Mouse (Mus musculus): Measurements from ENCODE around the gene Ubap1l. TPM values are rescaled to one million over a fixed set of nuclear protein-coding genes. Genes with fewer than 3 reads are reported as not detected.

Ubap1l gene
- not detected in 2 replicates for polyA plus RNA-seq (2012; ENCODE audit: insufficient read depth, insufficient read length, missing spikeins)

DNA sequence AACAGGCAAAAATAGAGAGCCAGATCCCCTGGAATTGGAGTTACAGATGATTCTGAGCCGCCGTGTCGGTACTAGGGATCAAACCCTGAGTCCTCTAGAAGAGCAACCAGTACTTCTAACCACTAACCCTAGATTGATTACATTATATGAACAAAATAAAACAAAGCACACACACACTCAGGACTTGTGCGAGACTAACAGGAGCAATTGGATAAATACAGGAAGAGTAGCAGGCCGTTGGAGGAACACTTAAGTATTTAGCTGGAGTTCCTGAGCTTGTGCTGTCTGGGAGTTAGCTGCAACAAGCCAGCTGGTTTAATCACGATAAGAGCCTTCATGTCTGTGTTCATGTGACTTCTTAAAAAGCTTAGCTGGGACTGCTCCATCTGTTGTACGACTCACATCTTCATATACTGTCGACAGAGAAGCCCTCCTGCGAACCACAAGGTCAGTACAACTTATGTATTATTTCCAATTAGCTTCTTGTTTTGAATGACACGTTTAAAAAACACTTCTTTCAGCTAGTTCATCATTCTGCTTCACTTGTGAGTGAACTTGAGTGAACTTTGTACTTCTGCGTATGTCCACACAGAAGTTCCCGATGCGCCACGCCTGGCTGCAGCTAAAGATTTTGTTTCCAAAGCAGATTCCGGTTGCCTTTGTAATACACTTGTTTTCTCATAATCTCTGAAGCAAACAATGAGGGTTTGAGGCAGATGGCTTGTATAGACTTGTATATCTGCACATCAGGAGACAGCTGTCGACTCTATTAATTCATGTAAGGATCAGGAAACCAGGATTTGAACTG lies at the start of gene Ubap1l:
TSS of gene Ubap1l (plus strand) at position 401 of the 808 bp plus-strand sequence.
- Histone ChIP-seq H3K4me3 (ENCODE audit: insufficient read depth, low read length) (no peak within 1 kb of the TSS), H3K4me1 (ENCODE audit: control insufficient read depth, insufficient read depth, low read length) (peaks cover 39% of the 10 kb centered on the region), H3K27ac (ENCODE audit: insufficient read depth, low read depth, low read length) (no peak within 1 kb of the TSS)
- TF ChIP-seq POLR2A (IDR thresholded peaks at IDR 0.05; ENCODE audit: borderline replicate concordance, low read depth, low read length) (no peak), CTCF (IDR thresholded peaks at IDR 0.05; ENCODE audit: low read depth, low read length) (no peak)

DNA sequence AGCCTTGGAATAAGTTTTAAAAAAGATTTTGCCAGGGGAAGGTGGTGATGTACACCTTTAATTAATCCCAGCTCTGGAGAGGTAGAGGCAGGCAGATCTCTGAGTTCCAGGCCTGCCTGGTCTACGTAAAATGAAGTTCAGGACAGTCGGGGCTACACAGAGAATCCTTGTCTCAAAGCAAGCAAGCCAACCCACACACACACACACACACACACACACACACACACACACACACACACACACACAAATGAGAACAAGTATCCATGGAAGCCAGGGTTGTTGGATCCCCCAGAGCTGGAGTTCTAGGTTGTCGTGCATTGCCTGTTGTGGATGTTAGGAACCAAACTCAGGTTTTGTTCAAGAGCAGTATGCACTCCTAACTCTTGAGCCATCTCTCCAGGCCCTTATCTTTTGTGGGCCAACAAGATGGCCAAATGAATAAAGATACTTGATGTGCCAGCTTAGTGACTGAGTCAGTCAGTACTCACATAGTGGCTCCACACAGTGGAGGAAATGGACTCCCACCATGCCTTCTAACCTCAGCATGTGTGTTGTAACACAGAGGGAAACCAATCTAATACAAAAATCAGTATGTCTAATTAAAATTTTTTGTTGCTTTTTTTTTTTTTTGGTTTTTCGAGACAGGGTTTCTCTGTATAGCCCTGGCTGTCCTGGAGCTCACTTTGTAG lies 48.0 kb upstream of the Ubap1l start:
- H3K27ac ChIP-seq (ENCODE audit: insufficient read depth, low read depth, low read length), result no peak overlapping the region
- no peak overlapping the region for H3K4me3 ChIP-seq (ENCODE audit: insufficient read depth, low read length)

DNA sequence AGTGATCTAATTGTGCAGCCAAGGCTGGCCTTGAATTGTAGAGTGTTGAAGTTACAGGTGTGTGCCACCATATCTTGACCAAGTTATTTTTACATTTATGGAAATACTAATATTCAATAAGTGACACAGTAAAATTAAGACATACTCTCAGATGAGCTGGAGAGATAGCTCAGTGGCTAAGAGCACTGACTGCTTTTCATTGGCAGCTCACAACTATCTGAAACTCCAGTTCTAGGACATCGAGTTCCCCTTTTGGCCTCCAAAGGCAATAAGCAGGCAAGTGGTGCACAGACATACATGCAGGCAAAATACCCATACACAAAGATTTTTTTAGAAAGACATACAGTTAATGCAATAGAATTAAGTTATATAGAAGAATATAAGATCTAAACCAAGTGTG lies 47.0 kb upstream of the Ubap1l start:
- TF ChIP-seq CTCF (IDR thresholded peaks at IDR 0.05; ENCODE audit: low read depth, low read length) (no peak), POLR2A (IDR thresholded peaks at IDR 0.05; ENCODE audit: borderline replicate concordance, low read depth, low read length) (no peak)
- Histone ChIP-seq H3K27ac (ENCODE audit: insufficient read depth, low read depth, low read length) (no peak overlapping the region), H3K4me3 (ENCODE audit: insufficient read depth, low read length) (no peak overlapping the region), H3K4me1 (ENCODE audit: control insufficient read depth, insufficient read depth, low read length) (peaks cover 9% of the 10 kb centered on the region)

More for the DNA sequence above, 48.0 kb upstream of the Ubap1l start:
- H3K4me1 ChIP-seq (ENCODE audit: control insufficient read depth, insufficient read depth, low read length), result peaks cover 9% of the 10 kb centered on the region
- TF ChIP-seq CTCF (IDR thresholded peaks at IDR 0.05; ENCODE audit: low read depth, low read length) (no peak), POLR2A (IDR thresholded peaks at IDR 0.05; ENCODE audit: borderline replicate concordance, low read depth, low read length) (no peak)

DNA sequence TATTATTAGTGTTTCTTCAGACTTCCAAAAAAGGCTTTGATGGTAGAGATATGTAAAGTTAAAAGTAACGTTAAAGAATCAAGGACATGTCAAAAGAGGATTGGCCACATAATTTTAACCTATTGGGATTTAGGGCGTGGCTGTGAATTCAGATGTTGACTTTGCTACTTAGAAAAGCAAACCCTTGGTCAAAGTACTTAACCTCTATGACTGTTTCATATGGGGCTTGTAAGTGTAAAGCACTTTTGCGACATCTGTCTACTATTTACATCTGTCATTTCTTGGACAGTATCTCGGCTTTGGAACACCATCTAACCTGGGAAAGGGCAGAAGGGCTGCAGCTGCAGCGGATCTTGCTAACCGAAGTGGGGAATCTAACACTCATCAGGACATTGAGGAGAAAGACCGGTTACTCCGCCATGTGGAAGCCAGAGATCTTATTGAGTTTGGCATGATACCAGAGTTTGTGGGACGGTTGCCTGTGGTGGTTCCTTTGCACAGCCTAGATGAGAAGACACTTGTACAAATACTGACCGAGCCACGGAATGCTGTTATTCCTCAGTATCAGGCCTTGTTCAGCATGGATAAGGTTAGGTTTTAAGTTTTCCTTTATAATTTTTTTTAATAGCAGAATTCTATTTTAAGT lies 38.5 kb upstream of the Ubap1l start:
- no peaks in the 10 kb centered on the region for H3K4me1 ChIP-seq (ENCODE audit: control insufficient read depth, insufficient read depth, low read length)
- no peak overlapping the region for H3K27ac ChIP-seq (ENCODE audit: insufficient read depth, low read depth, low read length)
- TF ChIP-seq CTCF (IDR thresholded peaks at IDR 0.05; ENCODE audit: low read depth, low read length), result no peak
- TF ChIP-seq POLR2A (IDR thresholded peaks at IDR 0.05; ENCODE audit: borderline replicate concordance, low read depth, low read length), result no peak
- H3K4me3 ChIP-seq (ENCODE audit: insufficient read depth, low read length), result no peak overlapping the region

DNA sequence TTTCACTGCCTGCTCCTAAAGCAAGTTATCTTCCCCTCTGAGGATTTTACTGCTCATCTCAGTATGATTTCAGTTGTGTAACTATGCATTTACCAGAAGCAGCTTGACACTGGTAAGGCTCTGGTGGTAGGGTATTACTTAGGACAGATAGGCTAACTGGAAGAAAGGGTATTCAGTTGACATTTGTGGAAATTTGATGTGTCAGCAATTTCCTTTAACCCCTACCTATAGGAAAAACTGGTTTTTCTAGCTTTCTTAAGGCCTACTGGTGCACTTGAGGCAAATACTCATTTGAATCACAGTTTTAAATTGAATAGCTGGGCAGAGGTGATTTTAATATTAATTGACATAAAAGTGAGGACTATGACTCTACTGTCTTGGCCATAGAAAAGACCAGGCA lies 34.9 kb upstream of the Ubap1l start:
- no peaks in the 10 kb centered on the region for H3K4me1 ChIP-seq (ENCODE audit: control insufficient read depth, insufficient read depth, low read length)
- TF ChIP-seq CTCF (IDR thresholded peaks at IDR 0.05; ENCODE audit: low read depth, low read length) (no peak), POLR2A (IDR thresholded peaks at IDR 0.05; ENCODE audit: borderline replicate concordance, low read depth, low read length) (no peak)
- no peak overlapping the region for H3K4me3 ChIP-seq (ENCODE audit: insufficient read depth, low read length)
- H3K27ac ChIP-seq (ENCODE audit: insufficient read depth, low read depth, low read length), result no peak overlapping the region

DNA sequence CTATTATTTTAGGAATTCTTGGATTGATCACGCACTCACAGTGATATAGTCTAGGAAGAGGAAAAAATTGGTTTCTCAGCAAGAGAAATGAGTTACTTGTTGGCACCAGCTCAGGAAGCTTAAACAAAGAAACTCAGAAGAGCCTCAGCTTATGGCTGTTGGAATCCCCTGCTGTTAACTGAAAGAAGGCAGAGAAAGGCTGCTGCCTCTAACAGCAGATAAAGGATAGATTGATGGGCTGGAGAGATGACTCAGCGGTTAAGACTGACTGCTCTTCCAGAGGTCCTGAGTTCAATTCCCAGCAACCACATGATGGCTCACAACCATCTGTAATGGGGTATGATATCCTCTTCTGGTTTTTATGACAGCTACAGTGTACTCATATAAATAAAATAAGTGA lies 33.5 kb upstream of the Ubap1l start:
- no peaks in the 10 kb centered on the region for H3K4me1 ChIP-seq (ENCODE audit: control insufficient read depth, insufficient read depth, low read length)
- no peak overlapping the region for H3K27ac ChIP-seq (ENCODE audit: insufficient read depth, low read depth, low read length)
- no peak overlapping the region for H3K4me3 ChIP-seq (ENCODE audit: insufficient read depth, low read length)
- TF ChIP-seq CTCF (IDR thresholded peaks at IDR 0.05; ENCODE audit: low read depth, low read length) (no peak), POLR2A (IDR thresholded peaks at IDR 0.05; ENCODE audit: borderline replicate concordance, low read depth, low read length) (no peak)

DNA sequence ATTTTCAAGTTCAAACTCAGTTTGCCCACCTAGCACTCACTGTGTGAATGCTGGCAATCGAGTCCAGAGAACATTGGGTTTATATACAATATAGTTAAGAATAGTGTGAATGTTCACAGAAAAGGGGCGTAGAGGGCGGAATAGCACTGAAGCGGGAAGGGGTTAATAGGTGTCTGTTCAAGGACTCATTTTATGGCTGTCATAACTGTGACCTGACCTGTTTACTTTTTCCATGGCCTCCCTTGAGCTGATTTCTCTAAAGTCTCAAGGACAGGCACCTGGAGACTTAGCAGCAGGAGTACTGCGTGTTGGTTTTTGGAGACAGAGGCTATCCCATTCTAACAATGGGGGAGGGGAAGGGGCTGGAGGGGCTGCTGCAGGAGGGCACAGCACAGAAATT lies 26.9 kb upstream of the Ubap1l start:
- TF ChIP-seq CTCF (IDR thresholded peaks at IDR 0.05; ENCODE audit: low read depth, low read length), result no peak
- TF ChIP-seq POLR2A (IDR thresholded peaks at IDR 0.05; ENCODE audit: borderline replicate concordance, low read depth, low read length), result no peak
- Histone ChIP-seq H3K27ac (ENCODE audit: insufficient read depth, low read depth, low read length) (no peak overlapping the region), H3K4me3 (ENCODE audit: insufficient read depth, low read length) (no peak overlapping the region)

DNA sequence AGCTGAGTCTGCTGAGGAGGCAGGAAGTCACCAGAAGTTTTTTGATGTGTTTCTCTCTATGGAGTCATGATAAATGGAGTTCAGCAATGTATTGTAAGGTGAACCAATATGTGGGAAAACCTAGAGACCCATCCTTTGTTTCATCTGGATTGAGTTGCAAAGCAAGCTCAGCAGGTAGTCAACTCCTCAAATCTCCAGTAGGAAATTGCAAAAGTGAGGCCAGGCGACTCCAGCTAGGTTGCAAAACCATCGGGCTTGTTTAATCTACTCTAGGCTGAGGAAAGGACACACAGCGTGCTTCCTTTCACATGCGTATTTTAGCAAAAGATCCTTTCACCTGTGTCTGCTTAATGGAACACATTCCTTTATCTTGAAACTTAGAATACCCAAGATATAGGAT lies 21.7 kb upstream of the Ubap1l start:
- TF ChIP-seq CTCF (IDR thresholded peaks at IDR 0.05; ENCODE audit: low read depth, low read length), result no peak
- no peak for TF ChIP-seq POLR2A (IDR thresholded peaks at IDR 0.05; ENCODE audit: borderline replicate concordance, low read depth, low read length)
- Histone ChIP-seq H3K4me1 (ENCODE audit: control insufficient read depth, insufficient read depth, low read length) (no peaks in the 10 kb centered on the region), H3K27ac (ENCODE audit: insufficient read depth, low read depth, low read length) (no peak overlapping the region), H3K4me3 (ENCODE audit: insufficient read depth, low read length) (no peak overlapping the region)

More for the DNA sequence above, 26.9 kb upstream of the Ubap1l start:
- H3K4me1 ChIP-seq (ENCODE audit: control insufficient read depth, insufficient read depth, low read length), result no peaks in the 10 kb centered on the region

DNA sequence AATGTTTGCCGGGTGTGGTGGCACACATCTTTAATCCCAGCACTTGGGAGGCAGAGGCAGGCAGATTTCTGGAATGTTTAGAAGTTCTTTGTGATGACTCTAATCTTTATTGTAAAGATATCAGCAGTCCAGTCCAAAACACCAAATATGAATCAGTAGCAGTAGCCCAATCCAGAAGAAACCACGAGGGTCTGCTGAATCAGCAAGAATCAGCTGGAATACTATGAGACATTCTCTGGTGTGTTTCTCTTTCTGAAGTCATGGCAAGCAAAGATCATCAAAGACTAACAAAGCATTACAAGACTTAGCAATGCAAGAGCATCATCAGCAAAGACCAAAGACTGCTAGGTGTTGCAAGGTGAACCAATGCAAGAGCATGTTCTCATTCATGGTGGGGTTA lies 20.4 kb upstream of the Ubap1l start:
- no peak overlapping the region for H3K27ac ChIP-seq (ENCODE audit: insufficient read depth, low read depth, low read length)
- TF ChIP-seq POLR2A (IDR thresholded peaks at IDR 0.05; ENCODE audit: borderline replicate concordance, low read depth, low read length) (no peak), CTCF (IDR thresholded peaks at IDR 0.05; ENCODE audit: low read depth, low read length) (no peak)
- no peaks in the 10 kb centered on the region for H3K4me1 ChIP-seq (ENCODE audit: control insufficient read depth, insufficient read depth, low read length)
- H3K4me3 ChIP-seq (ENCODE audit: insufficient read depth, low read length), result no peak overlapping the region

DNA sequence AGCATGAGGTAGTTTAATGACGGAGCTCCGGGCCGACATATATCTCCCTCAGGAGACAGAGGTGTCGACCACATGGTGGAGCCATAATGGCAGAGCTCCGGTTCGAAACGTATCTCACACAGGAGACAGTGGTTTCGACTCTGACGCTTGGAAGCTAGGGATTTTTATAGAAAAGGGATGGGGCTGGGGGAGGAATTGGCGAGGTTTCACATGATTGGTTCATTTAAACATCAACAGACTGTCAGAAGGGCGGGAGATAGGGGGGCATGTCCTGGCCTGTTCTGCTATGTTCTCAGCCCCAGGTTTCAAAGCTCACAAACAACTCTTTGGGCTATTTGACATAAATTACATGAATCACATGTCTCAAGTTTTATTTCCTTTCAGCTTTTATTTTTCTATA lies 15.4 kb upstream of the Ubap1l start:
- Histone ChIP-seq H3K4me1 (ENCODE audit: control insufficient read depth, insufficient read depth, low read length) (peaks cover 11% of the 10 kb centered on the region), H3K27ac (ENCODE audit: insufficient read depth, low read depth, low read length) (peak overlapping the region; percentile 77), H3K4me3 (ENCODE audit: insufficient read depth, low read length) (peak overlapping the region; percentile 78)
